Mouse (Mus musculus) CD4-positive, CD25-positive, alpha-beta regulatory T cell, adult 2 months (primary cell): ENCODE measurements around the gene Nck1.

Experiments
- DNase-seq: peaks from one replicate; pipeline ENCODE4 v3.0.0-alpha.2; 2012; ENCODE audit warnings: low read depth, low spot score

Nck1 gene

GRCm38 (mm10) chr9:100470936-100471604, 74.9 kb downstream of the Nck1 start:
- DNase-seq, result no peak

DNA sequence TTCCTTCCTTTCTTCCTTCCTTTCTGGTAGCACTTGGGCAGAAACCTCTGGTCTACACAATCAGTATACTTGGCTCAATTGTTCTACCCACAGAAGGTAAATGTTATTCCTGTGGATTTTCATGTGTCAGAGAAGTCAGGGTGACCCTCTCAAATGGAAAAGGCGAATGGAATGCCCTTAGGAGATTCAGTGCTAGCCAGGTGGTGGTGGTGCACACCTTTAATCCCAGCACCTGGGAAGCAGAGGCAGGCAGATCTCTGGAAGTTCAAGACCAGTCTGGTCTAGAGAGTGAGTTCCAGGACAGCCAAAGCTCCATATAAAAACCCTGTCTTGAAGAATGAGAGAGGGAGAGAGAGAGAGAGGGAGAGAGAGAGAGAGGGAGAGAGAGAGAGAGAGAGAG, 75.7 kb downstream of the Nck1 start:
- DNase-seq, result no peak

- no peak for DNase-seq
Measured at GRCm38 (mm10) chr9:100469681-100470080, 76.3 kb downstream of the Nck1 start.

DNA sequence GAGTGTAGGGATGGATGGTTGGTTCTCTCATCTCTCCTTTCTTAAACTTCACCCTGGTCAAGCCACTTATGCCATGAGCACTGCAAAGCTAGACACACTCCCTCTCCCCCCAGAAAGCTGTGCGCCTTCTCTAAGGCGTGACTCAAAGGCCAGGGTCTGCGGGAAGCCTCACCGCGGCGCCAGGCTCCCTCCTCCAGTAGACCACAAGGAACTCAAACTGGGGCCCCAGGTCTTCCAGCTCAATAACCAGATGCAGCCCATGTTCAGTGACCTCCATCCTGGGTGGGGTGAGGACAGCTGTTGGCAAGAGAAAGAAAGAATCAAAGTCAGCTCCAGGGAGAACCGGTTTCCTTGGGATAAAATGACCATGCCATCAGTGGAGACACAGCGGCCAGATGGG, 77.8 kb downstream of the Nck1 start:
- no peak for DNase-seq

DNA sequence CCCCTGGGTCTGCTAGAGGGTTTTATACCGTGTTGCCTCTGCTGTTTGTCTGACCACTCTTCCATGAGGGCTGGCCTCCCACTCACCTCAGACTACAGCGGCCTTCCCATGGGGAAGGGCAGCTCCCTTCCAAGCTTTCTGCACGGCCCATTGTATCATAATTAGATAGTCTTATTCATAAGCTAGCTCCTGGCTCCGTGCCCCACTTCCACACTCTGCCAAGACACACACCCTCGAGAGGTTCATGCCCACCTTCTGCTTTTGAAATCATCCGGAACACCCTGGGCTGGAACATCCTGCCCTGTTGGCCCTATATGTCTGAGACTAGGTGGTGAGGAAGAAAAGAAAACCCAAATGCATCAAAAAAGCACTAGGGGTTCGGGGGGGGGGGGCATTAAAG, 78.3 kb downstream of the Nck1 start:
- DNase-seq, result no peak

DNA sequence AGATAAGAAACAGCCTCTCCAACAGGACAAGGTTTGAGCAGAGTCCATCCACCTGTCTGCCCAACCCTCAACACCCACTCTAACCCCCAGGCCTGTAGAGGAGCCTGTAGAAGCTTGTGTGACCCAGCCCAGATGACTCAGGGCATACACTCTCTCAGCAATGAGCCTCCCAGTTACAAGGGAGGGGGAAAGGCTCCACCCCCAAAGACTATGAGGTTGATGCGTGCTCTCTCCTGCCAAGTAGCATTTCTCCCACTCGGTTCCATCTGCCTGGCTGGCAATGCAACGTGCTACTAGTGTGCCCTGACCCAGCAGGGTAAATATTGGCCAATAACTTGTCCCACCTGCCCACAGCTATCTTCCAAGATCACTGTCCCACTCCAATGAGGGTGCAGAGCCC, 79.2 kb downstream of the Nck1 start:
- no peak for DNase-seq

- no peak for DNase-seq
Measured at GRCm38 (mm10) chr9:100465988-100466387, 79.9 kb downstream of the Nck1 start.

DNA sequence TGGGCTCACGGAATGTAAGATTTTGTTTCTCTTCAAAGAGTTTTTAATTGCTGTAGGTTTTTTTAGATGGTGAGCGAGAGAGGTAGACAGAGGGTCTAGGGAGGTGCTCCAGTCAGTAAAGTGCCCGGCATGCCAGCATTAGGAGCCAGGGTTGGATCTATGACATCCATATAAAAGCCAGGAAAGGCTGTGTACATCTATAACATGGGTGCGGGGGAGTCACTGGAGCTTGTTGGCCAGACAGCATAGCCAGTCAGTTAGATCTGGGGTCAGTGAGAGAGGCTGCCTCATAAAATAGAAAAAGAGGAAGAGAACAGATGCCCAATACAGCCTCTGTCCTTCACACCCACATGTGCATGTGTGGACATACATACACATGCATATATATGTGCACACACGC, 80.6 kb downstream of the Nck1 start:
- no peak for DNase-seq

GRCm38 (mm10) chr9:100463771-100464170, 82.2 kb downstream of the Nck1 start:
- DNase-seq, result no peak

DNA sequence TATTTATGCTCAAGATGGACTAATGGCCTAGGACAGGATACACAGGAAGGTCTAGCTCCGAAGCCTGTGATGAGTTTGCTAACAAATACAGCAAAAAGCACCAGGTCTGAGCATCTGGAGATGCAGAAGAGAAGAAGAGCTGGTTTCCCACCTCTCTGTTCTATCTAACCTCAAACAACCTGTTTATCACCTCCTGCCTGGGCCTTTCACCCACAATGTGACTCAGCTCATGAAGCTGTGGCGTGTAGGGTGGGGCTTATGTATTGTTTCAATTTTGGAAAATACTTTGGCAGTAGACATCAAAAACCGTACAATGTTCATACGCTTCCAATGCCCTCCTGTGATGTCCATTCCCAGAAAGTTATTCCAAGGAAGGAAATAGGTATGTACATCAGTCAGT, 83.8 kb downstream of the Nck1 start:
- peak; percentile 62 for DNase-seq

DNA sequence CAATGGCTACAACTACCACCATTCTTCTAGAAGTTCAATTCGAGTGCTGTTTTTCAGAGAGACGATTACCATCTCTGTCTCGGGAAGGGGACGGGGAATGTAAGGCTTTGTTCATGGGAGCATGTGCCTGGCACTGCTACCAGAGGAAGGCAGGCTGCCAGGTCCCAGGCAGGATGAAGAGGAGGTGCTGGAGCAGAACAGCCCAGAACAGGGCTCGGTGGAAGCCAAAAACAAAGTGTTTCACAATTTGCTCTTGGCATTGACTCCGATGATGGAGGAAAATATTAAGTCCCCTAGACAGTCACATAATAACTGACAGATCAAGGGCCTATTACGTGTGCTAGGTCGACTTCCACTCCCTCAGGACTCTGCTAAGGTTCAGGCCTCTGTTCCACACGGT, 84.3 kb downstream of the Nck1 start:
- DNase-seq, result no peak

DNA sequence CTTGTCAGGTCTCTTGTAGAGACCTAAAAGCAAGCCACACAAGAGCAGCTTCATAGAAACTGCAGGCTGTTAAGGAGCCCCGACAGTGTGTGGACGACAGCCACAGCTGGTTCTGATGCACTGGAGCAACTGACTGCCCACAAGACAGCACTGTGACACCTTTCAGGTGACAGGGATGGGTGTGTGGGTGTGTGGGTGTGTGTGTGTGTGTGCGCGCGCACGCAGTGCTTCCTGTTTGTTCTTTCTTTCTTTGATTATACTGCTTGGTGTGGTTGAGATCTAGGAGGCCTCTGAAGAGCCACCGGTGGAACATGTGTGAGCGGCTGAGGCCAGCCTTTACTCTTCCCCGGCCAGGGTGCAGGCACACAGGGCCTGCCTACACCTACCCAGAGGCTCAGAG, 85.7 kb downstream of the Nck1 start:
- DNase-seq, result peak; percentile 89

- DNase-seq, result peak; percentile 45
Measured at GRCm38 (mm10) chr9:100457971-100458681, 87.8 kb downstream of the Nck1 start.

DNA sequence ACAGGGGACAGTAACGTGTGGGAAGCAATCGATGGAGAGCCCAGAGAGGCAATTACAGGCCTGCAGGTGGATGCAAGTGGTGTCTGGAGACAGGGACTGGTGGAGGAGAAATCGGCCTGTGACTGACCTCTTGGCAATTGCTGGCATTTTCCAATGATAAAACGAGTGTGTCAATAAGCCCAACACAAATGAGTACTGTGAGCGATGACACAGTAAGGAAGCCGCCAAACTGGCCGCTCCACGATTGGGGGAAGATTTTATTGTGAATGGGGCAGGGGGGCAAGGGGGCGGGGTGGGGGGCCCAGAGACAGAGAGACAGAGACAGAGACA, 91.3 kb downstream of the Nck1 start:
- DNase-seq, result no peak

GRCm38 (mm10) chr9:100453944-100454663, 91.8 kb downstream of the Nck1 start:
- DNase-seq, result peak; percentile 81

- DNase-seq, result no peak
Measured at GRCm38 (mm10) chr9:100452432-100452831, 93.5 kb downstream of the Nck1 start.

GRCm38 (mm10) chr9:100446059-100446686, 99.8 kb downstream of the Nck1 start:
- DNase-seq, result peak; percentile 82
